Mouse (Mus musculus): Measurements from ENCODE around the gene Snx15.

Snx15 gene

DNA sequence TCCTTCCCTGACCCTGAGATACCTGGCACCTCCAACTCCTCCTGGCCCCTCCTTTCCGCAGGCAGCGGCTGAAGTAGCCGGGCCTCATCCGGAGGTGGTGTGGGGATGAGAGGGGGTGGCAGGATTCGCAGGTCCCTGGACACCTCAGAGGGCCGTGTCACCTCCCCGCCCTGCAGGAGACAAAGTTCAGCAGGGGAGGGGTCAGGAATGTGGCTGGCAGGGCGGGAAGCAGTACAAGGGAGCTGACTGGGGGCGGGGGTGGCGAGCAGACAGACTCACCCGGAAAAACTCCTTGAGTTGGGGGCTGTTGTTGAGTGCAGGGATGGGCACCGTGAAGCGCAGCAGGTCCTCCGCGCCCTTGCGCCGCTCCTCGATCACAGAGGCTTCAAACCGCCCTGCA is 6.3 kb downstream of the Snx15 start:
- no peak for DNase-seq (ENCODE audit: low spot score)

- DNase-seq (ENCODE audit: low spot score): no peak
Measured at GRCm38 (mm10) chr19:6118677-6119185, 9.4 kb downstream of the Snx15 start.

DNA sequence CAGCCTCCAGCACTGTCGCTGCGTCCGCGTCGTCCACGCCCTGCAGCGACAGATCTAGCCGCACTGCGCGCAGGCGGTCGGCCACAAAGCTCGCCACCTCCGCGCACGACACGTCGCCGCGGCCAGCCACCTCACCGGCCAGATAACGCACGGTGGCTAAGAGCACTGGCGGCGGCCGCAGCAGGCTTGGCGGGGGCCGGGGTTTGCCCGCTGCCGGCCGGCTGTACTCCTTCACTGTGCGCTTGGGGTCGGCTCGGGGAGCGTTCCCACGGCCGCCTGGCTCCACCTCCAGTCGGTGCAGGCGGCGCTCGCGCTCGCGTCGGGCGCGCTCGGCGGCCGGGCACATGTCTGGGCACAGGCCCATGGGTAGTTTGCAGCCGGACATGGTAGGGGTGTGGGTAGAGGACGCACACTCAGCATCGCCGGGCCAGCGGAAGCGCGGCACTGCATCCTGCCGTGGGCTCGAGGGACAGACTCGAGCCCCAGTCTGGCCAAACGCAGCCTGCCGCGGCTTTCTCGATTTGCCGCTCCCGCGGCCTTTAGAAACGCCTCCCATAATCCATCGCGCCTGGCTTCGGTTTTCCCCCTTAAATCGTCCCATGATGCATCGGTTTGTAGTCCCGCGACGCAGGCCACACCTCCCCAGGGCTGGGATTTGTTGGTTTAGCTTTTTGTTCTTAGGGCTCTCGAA is 10.0 kb downstream of the Snx15 start, which contains the start of gene Sac3d1:
TSS of gene Sac3d1 (minus strand) at position 665 of the 691 bp plus-strand sequence.
- DNase-seq (ENCODE audit: low spot score): peak; percentile 83

DNA sequence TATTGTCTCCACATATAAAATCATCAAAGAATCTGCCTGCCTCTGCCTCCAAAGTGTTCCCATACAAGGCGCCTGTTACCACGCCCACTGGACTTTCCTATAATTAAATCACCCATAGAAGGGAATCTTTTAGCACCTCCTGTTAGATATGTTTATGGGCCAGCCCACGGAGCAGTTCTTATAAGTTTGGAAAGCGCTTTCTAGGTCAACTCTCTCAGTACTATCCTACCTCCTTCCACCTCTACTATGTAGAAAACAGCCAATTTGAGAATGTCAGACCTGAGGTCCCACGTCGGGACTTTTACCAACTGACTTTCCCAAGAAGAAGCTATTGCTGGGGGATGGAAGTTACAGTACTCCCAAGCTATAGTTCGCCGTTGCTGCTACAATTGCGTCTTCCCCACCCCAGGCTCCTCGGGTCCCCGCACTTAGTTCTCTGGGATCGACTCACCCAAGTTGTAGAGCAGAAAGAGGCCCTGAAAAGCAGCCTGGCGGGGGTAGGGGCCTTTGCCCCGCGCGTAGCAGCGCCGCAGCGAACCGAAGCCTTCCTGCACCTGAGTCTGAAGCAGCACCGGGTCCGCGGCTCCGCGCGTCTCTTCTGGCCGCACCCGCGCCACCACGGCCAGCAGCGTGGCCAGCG is 10.6 kb downstream of the Snx15 start:
- DNase-seq (ENCODE audit: low spot score): no peak

DNA sequence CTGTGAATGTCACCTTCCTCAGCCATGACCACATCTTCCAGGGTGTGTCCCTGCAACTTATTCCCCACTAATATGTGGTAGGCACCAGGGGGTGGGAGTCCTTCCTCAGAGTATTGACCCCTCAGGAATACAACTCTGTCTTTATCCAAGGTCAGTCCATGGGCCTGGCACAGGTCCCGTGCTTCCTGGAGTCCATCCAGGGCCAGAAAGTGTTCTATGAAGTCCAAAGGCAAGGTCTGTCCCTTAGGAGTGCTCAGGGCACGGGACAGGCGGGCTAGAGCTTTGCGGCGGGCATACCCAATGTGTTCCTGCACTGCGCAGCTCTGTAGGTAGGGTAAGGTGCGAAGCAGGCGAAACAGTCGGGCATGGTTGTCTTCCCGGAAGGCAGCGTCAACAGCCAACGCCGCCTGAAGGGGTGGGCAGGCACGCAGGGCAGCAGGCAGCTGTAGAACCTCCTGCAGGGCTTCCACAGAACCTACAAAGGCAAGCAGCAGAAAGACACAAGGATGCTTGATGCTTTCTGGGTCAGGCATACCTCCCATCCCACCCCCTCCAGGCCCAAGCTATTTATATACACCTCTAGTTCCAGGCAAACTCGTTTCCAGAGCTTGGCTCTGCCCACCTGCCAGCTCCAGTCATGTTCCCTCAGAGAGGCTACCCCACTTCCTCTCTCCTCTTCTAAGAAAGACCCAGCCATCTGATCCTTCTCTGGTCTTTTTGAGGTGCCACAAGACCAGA is 11.8 kb downstream of the Snx15 start:
- DNase-seq (ENCODE audit: low spot score): no peak

GRCm38 (mm10) chr19:6113116-6113515 is 15.0 kb downstream of the Snx15 start:
- DNase-seq (ENCODE audit: low spot score): no peak

GRCm38 (mm10) chr19:6105586-6105985 is 22.5 kb downstream of the Snx15 start, which contains the start of gene Naaladl1:
Gene Naaladl1 (plus strand): TSS chr19:6105782.
- DNase-seq (ENCODE audit: low spot score): no peak

GRCm38 (mm10) chr19:6104476-6104875 is 23.6 kb downstream of the Snx15 start:
- DNase-seq (ENCODE audit: low spot score): no peak

DNA sequence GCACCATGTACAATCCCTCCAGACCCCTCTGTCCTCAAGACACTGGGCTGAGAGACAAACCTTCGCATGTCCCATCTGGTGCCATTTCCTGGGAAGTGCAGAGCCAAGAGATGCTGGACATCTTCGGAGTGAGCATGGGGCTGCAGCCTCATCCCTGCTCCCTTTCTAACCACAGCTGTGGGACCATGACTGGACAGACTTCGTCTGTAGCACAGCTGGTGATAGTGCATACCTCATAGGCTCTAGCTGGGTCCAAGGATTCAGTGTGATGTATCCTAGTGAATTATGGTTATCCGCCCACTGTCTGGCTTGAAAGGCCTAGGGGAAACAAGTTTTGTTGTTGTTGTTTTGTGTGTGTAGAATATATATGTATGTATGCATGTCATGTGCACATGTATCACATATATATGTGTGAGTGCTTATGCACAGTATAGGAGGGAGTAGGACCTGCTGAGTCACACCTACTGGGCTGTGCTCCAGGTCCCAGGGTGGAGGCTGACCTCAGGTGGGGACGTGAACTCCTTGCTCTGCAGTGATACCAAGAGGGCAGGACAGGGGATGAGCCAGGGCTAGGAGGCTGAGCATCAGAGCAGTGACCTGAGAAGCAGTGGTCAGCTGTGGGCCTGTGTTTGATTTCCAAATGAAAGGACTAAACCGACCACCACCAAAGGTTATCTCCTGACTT is 25.8 kb downstream of the Snx15 start:
- no peak for DNase-seq (ENCODE audit: low spot score)

DNA sequence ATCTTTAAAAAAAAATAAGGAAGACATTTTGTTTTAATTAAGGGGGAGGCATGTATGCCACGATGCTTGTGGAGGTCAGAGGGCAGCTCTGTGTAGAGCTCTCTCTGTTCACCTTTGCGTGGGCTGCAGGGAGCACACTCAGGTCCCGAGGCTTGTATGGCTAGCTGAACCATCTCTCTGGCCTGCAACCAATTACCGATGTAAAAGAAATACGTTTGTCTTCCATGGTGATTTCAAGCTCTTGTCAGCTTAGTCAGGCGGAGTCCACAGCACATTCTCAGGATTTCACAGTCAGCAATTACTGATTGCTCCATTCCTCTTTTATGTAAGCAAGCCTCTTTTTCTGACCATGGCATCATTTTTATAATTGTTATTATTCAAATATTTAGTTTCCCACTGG is 26.9 kb downstream of the Snx15 start:
- no peak for DNase-seq (ENCODE audit: low spot score)

DNA sequence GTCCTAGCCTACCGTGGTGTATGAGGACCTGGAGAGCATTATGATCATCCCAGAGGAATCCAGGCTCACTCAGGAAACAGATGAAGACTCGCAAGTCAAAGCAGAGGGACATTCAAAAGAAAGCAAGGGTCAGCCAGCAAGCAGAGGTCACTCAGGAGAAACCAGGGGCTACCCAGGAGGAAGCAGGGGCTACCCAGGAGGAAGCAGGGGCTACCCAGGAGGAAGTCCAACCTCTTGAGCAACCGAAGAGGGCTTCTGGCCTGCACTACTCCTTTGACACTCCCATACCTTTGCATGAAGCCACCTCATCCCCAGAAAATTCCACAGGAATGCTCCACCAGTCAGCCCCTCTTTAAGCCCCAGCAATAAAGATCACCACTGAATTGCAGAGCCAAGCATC is 30.3 kb downstream of the Snx15 start:
- DNase-seq (ENCODE audit: low spot score): no peak

- DNase-seq (ENCODE audit: low spot score): no peak
Measured at GRCm38 (mm10) chr19:6094119-6094518, 34.0 kb downstream of the Snx15 start, which contains the start of gene AC131692.1. Gene AC131692.1 (plus strand): TSS chr19:6094419.

- no peak for DNase-seq (ENCODE audit: low spot score)
Measured at GRCm38 (mm10) chr19:6088841-6089240, 39.3 kb downstream of the Snx15 start.

GRCm38 (mm10) chr19:6085417-6085879 is 42.7 kb downstream of the Snx15 start:
- no peak for DNase-seq (ENCODE audit: low spot score)

DNA sequence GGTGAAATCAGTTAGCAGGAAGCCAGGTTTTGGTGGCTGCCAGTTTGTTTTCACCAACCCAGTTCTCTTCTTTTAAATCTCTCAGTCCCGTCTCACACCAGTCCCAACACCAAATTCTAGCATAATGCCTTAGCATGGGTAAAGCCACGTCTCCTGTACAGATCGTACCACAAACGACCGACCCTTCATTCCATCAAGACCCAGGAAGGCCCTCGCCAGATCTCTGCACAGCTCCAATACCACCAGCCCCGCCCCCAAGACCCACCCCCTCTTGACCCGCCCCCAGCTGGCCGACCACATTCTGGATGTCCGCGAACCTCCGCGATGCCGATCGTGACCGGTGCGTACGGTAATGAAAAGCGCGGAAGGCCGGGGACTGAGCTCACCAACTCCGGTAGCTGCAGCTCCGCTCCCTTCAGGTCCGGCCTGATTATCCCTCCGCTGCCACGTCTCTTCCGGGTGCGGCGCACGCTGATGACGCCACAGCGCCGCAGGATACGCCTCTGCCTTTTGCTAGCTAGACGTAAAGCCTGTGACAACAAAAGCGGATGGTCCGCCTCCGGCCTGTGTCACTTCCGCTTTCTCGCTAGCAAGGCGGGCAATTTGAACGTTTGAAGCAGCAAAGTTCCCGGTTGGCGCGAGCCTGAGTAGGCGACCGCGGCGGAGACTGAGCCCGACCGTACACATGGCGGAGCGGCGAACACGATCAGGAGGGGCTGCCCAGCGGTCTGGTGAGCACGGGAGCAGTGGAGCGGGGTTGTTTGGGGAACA is 43.4 kb downstream of the Snx15 start, which contains the start of the genes Zfpl1 and Cdca5:
TSS of gene Zfpl1 (minus strand) at position 479 of the 771 bp plus-strand sequence.
TSS of gene Cdca5 (plus strand) at position 506 of the 771 bp plus-strand sequence.
- DNase-seq (ENCODE audit: low spot score): peak; percentile 93

- DNase-seq (ENCODE audit: low spot score): no peak
Measured at GRCm38 (mm10) chr19:6082156-6082555, 45.9 kb downstream of the Snx15 start, which contains the start of gene Gm28374. Gene Gm28374 (minus strand): TSS chr19:6082256.

DNA sequence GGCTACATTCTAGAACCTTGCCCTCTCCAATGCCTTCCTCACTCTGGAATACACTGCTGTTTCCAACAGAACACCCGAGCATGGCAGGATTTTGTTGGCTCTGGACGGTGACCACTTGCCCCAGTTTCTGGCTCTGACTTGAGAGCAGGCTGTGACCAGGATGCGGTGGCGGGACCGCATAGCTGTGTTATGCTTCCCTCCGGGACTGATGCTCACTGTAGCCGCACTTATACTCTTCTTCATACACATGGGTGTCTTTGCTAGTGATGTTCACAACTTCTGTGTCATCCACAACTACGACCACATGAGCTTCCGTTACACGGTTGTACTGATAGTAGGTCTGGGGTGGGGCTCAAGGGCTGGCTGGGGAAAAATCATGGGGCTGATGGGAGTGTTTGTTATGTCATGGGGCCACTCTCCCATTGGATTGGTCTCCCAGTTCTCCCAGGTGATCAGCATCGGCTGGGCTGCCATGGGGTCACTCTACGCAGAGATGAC is 48.1 kb downstream of the Snx15 start, which contains the start of gene Tmem262:
TSS of gene Tmem262 (plus strand) at position 51 of the 498 bp plus-strand sequence.
- no peak for DNase-seq (ENCODE audit: low spot score)

GRCm38 (mm10) chr19:6076564-6077393 is 51.3 kb downstream of the Snx15 start, which contains the start of gene Vps51:
Gene Vps51 (minus strand): TSS chr19:6077231.
- peak; percentile 75 for DNase-seq (ENCODE audit: low spot score)

DNA sequence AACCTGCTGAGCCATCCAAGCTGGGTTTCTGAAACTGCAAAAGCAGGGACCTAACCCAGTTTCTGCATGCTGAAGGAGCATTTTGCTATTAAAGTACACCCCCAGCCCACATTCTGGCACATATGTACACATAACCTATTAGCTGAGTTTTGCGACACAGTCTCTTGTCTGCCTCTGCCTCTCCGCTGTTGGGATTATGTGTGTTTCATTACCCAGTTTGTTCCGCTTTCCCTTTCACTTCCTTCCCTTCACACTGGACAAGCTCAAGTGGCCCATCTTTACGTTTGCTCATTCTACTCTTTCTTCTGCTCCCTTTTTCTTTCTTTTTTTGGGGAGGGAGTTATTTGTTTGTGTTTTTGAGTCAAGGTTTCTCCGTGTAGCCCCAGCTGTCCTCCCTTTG is 54.2 kb downstream of the Snx15 start:
- DNase-seq (ENCODE audit: low spot score): no peak

- DNase-seq (ENCODE audit: low spot score): no peak
Measured at GRCm38 (mm10) chr19:6071261-6071660, 56.8 kb downstream of the Snx15 start.

Measured in ovary, adult 18-20 months (tissue).